Mouse (Mus musculus) bone marrow, adult 2 months (tissue): ENCODE results near the gene Sez6l. TPM values are rescaled to one million over a fixed set of nuclear protein-coding genes. Genes with fewer than 3 reads are reported as not detected.

Source experiments
- H3K27ac ChIP-seq: fragments of 200-500 bp; 2 replicates; pipeline ENCODE4 v1.5.1; 2012; ENCODE audit warnings: low read depth, mild to moderate bottlenecking, control low read depth, inconsistent platforms, low read length; ENCODE audit not compliant: control insufficient read depth, poor library complexity, insufficient read depth
- H3K4me1 ChIP-seq: fragments of 200-500 bp; 2 replicates; pipeline ENCODE4 v1.6.1; 2011; ENCODE audit warnings: low read length; ENCODE audit not compliant: control insufficient read depth, insufficient read depth
- H3K4me3 ChIP-seq: fragments of 200-500 bp; replicated peaks from 2 replicates; pipeline ENCODE3; 2011; ENCODE audit warnings: mild to moderate bottlenecking, low read depth, low read length, control low read depth; ENCODE audit not compliant: control insufficient read depth
- CTCF ChIP-seq: fragments of 200-500 bp; IDR thresholded peaks from 2 replicates; pipeline ENCODE4 v1.5.1; 2011; ENCODE audit warnings: low read length, control low read depth; ENCODE audit not compliant: control insufficient read depth, insufficient read depth
- POLR2A ChIP-seq: fragments of 200-500 bp; IDR thresholded peaks from 2 replicates; pipeline ENCODE4 v1.6.1; 2011; ENCODE audit warnings: low read depth, mild to moderate bottlenecking, control low read depth, low read length, borderline replicate concordance; ENCODE audit not compliant: control insufficient read depth
- WGBS: fragments of 180-500 bp; shearing (Covaris S2); methylation state at CpG from one replicate; pipeline ENCODE4 v1.1.7; 2018; 5-methylcytosine and 5-hydroxymethylcytosine counted together
- polyA plus RNA-seq: library from polyadenylated mRNA; stranded (reverse); fragments of >200 nt; gene quantifications from 2 replicates; pipeline ENCODE4 v1.2.4, GENCODE M21; 2011; ENCODE audit warnings: low replicate concordance; ENCODE audit not compliant: missing spikeins, insufficient read depth, insufficient read length

Gene Sez6l
- not detected in 2 replicates for polyA plus RNA-seq

DNA sequence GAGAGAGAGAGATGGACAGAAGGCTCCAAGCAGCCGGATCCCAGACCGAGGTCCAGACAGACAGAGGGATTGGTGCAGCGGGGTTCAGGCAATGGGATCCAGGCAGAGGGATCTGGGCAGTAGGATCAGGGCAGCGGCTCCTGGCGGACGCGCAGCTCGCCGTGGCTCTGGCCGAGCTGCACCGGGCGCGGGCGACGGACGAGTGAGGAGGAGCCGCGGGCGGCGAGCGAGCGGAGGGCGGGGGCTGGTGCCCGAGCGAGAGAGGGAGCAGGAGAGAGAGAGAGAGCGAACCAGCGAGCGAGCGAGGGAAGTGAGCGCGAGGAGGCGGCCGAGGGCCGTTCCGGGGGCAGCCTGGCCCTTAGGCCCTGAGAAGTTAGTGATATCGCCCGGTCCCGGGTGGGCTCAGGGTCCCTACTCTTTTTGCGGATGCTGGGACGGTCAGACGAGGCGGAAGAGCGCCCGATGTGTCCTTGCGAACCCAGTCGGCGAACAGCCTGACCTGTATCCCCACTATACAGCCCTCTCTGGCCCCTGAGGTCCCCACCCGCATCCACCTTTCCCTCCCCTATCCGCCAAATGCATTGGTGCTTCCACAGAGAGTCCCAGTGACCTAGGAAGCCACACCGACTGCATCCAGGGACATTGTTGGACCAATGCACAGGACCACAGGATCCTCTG is at the start of gene Sez6l:
Gene Sez6l, minus strand, starts transcription at position 193 of the 678 bp plus-strand sequence.
- WGBS = 4% methylated on average over 49 of the region's 50 CpGs
- no peak within 1 kb of the TSS for H3K4me3 ChIP-seq
- TF ChIP-seq CTCF (no peak), POLR2A (no peak)
- H3K27ac ChIP-seq = no peak within 1 kb of the TSS; the same call in 1 of the 2 replicates
- no peaks in the 10 kb centered on the region for H3K4me1 ChIP-seq

DNA sequence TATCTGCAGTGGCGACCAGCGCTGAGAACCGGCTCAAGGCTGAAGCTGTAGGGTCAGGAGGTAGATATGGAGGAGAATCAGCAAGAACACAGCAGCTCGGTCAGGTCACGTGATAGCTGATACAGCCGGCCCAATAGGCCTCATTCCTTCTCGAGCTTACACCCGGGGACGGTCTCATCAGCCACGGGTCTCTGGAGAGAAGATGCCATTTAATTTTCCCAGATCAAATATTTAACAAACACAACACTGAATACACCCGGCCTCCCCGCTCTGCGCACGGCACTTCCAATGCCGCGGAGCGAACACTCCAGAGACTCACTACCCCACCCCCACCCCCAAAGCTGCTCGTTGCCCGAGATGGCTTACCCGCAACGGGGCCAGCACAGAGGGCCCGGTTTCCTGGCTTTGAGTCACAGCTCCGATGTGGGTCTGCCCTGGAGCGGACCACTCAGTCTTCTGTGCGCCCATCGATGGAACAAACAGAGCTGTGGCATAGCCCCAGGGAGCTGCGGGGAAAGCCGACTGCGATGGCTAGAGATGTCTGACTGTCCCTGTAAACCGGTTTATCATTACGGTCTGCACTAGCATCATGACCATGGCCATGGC is 48.7 kb upstream of the Sez6l start:
- no peaks in the 10 kb centered on the region for H3K4me1 ChIP-seq
- no peak overlapping the region for H3K27ac ChIP-seq
- no peak for TF ChIP-seq CTCF
- TF ChIP-seq POLR2A = no peak
- H3K4me3 ChIP-seq = no peak overlapping the region
- 51% methylated on average over 31 of the region's 31 CpGs for WGBS

DNA sequence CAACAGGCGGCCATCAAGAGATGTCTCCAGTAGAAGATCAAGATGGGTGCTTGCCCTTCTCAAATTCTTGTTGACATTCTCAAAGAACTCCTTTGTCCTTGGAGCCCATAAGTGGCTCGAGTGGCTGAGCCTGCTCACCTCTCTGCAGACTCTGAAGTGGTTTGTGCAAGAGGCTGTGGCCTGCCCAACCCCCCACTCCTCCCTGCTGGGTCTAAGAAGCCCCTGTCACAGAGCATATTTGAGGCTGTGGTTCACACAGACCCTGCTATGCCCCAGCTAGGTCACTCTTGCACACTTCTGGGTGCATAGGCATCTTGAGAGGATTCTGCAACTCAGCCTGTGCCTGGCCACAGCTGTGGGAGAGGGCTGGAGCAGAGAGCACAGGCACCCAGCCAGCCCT is 46.0 kb upstream of the Sez6l start:
- TF ChIP-seq POLR2A (no peak), CTCF (no peak)
- Histone ChIP-seq H3K27ac (no peak overlapping the region), H3K4me3 (no peak overlapping the region), H3K4me1 (no peaks in the 10 kb centered on the region)
- 44% methylated on average over 2 of the region's 2 CpGs for WGBS

DNA sequence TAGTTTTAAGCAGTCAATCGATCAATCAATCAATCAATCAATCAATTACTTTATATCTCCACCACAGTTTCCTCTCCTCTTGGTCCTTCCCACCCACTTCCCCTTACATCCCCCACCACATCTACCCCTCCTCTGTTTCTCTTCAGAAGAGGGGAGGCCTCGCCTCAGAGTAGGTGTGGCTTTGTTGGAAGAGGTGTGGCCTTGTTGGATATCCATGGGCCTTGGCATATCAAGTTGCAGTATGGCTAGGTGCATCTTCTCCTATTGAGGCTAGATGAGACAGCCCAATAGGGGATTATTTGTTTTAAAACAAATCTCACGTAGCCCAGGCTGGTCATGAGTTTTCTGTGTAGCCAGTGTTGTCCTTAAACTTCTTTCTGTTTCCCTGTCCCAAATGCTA is 43.3 kb upstream of the Sez6l start:
- Histone ChIP-seq H3K4me1 (no peaks in the 10 kb centered on the region), H3K4me3 (no peak overlapping the region), H3K27ac (no peak overlapping the region)
- TF ChIP-seq CTCF (no peak), POLR2A (no peak)
- WGBS = 41% methylated on average over 3 of the region's 3 CpGs

DNA sequence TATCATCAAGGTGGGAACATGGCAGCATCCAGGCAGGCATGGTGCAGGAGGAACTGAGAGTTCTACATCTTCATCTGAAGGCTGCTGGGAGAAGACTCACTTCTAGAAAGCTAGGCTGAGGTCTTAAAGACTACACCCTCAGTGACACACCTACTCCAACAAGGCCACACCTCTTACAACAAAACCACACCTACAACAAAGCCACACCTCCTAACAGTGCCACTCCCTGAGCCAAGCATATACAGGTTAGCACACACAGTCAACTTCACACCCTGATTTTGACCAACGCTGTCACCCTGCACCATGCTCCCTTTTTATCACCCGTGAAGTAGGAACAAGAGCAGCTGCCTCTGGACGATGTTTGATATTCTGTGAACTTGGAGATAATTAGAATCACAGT is 42.4 kb upstream of the Sez6l start:
- Histone ChIP-seq H3K4me1 (no peaks in the 10 kb centered on the region), H3K4me3 (no peak overlapping the region), H3K27ac (no peak overlapping the region)
- WGBS = 67% methylated on average over 3 of the region's 3 CpGs
- TF ChIP-seq CTCF (no peak), POLR2A (no peak)

DNA sequence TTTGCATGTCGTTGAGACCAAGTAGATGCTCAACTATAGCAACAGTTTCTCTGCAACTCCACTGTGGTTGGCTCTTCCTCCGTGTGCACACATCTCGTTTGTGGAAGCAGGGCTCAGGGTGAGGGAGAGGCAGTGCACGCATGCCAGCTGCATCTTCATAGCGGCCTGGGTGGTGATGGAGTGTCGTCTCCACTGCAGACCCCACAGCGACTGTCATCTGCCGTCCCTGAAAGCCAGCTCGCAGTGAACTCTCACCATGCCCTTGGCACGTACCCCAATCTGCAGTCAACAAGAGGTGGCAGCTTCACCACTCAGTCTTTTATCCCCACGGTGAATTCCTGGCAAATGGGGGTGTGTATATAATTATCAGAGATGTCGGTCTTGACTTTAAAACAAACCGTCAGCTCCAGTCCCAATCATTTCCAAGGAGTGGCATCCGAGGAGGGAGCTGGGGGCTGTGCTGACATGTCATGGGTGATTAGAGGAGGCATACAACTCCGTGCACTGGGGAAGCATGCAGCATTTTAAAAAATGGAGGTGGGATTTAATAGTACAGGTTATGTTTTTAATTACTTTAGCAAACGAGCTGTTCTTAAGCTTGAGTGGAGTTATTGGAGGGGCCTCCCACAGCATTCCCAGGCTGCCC is 40.7 kb upstream of the Sez6l start:
- Histone ChIP-seq H3K27ac (no peak overlapping the region), H3K4me3 (no peak overlapping the region), H3K4me1 (no peaks in the 10 kb centered on the region)
- no peak for TF ChIP-seq POLR2A
- TF ChIP-seq CTCF = no peak
- 78% methylated on average over 16 of the region's 16 CpGs for WGBS

DNA sequence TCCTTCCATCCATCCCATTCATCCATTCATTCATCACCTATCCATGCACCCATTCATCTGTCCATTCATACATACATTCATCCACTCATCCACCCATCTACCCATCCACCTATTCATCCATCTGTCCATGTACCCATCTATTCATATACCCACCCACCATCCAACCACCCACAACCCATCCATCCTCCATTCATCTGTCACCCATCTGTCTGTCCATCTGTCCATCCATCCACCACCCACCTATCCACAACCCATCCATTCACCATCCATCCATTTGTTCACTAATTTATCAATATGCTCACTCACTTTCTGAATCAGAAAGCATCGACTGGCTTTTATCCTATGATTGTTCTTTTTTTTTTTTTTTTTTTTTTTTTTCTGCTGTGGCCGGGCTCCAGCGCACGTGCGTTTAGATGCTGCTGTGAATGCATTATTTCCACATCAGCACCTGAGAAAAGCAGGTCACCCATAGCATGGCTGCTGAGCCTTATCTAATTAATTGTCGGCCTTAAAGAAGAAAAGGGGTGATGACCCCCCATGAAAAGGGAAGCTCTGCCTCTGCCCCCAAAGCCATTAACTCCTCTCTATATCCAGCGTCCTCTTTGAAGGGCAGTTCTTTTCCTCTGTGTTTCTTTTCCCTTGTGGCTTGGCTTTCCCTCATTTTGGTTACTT is 39.1 kb upstream of the Sez6l start:
- WGBS = 78% methylated on average over 7 of the region's 7 CpGs
- TF ChIP-seq CTCF (no peak), POLR2A (no peak)
- Histone ChIP-seq H3K27ac (no peak overlapping the region), H3K4me1 (no peaks in the 10 kb centered on the region), H3K4me3 (no peak overlapping the region)

DNA sequence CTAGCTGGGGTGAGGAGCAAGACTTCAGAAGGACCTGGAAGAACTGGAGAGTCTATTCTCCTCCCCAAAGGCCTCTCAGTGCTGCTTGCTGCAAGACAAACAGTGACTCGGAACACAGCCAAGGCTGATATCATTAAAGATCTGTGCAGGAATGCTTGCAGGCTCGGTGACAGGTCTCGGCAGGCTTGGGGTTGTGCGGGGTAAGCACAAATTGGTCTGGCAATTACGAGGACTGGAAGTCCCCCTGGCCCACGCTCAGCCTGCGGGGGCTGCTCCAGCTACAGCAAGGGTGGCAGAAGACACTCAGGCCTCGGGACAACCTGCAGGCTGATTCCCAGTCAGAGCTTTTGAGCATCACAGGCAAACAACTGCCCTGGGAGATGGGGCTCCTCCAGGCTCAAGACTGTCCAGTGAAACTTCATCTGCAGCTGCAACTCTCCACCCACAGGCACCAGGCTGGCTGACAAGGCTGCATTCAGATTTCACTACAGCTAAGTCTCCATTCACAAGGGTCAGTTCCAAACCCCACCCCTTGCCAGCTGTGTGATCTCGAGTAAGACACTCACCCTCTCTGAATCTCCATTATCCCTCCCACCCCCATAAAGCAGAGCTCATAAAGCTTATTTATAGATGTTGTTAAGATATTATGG is 31.0 kb upstream of the Sez6l start:
- H3K4me3 ChIP-seq = no peak overlapping the region
- no peak overlapping the region for H3K27ac ChIP-seq
- TF ChIP-seq CTCF (no peak), POLR2A (no peak)
- WGBS = 53% methylated on average over 9 of the region's 9 CpGs
- no peaks in the 10 kb centered on the region for H3K4me1 ChIP-seq
